Mouse (Mus musculus) stomach, embryonic 16.5 days (tissue): ENCODE data around the gene Ap5z1. TPM values are rescaled to one million over a fixed set of nuclear protein-coding genes. Genes with fewer than 3 reads are reported as not detected.

Experiments used
- ATAC-seq: fragments of 200-750 bp; cut with Nextera tagmentation; 2 replicates; pipeline ENCODE4 v1.8.0; 2017; ENCODE audit warnings: moderate number of reproducible peaks, moderate TSS enrichment; ENCODE audit not compliant: insufficient read depth, low FRiP score
- H3K27ac ChIP-seq: fragments of 300-500 bp; sonication (generic); 2 replicates; pipeline ENCODE4 v1.5.1; 2014; ENCODE audit warnings: low read length
- H3K27me3 ChIP-seq: fragments of 300-500 bp; sonication (generic); 2 replicates; pipeline ENCODE4 v1.6.1; 2014; ENCODE audit warnings: low read length, control low read depth, mixed read lengths; ENCODE audit not compliant: control insufficient read depth, insufficient read depth
- H3K36me3 ChIP-seq: fragments of 300-500 bp; sonication (generic); 2 replicates; pipeline ENCODE4 v1.6.1; 2014; ENCODE audit warnings: low read length; ENCODE audit not compliant: control insufficient read depth, insufficient read depth
- H3K4me1 ChIP-seq: fragments of 300-500 bp; sonication (generic); 2 replicates; pipeline ENCODE4 v1.6.1; 2014; ENCODE audit warnings: low read length, control low read depth, mixed read lengths; ENCODE audit not compliant: control insufficient read depth, insufficient read depth
- H3K4me2 ChIP-seq: fragments of 300-500 bp; sonication (generic); 2 replicates; pipeline ENCODE4 v1.6.1; 2014; ENCODE audit warnings: low read depth, low read length, mixed read lengths
- H3K4me3 ChIP-seq: fragments of 300-500 bp; sonication (generic); replicated peaks from 2 replicates; pipeline ENCODE4 v1.5.1; 2014; ENCODE audit warnings: mild to moderate bottlenecking, low read length
- H3K9ac ChIP-seq: fragments of 300-500 bp; sonication (generic); 2 replicates; pipeline ENCODE4 v1.6.1; 2014; ENCODE audit warnings: low read length
- H3K9me3 ChIP-seq: fragments of 300-500 bp; sonication (generic); replicated peaks from 2 replicates; pipeline ENCODE4 v1.6.1; 2016; ENCODE audit warnings: low read length, control low read depth; ENCODE audit not compliant: control insufficient read depth
- WGBS: fragments of 180-500 bp; shearing (Covaris S2); extraction: QIAGEN DNeasy Blood & Tissue Kit; methylation state at CpG from one replicate; pipeline ENCODE4 v1.1.7; 2014; 5-methylcytosine and 5-hydroxymethylcytosine counted together
- polyA plus RNA-seq: library from polyadenylated mRNA; unstranded; fragments of >200 nt; fragmentation: Nextera tagmentation; extraction: Ambion mirVana; gene quantifications from 2 replicates; pipeline ENCODE4 v1.2.1, GENCODE M21; 2015

Ap5z1 gene
- polyA plus RNA-seq, 1 experiment from 2014 or later: 10.4 TPM

DNA sequence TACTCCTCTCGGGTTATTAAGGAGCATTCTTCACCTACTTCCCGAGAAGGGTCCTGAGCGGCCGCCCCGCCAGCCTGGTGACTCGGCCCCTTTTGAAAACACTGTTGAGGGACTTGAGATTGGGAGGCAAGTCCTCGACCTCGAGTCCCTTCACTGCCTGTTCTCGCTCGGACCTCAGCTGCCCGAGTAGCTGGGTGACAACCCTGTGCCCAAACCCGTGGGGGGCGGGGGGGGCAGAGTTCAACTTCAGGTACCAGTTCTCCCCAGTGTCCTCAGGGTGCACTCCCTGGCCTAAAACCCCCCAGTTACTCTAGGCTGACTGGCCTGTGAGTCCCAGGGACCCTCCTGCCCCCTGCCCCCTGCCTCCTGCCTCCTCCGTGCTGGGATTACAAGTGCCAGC lies 19.8 kb upstream of the Ap5z1 start:
- H3K4me3 ChIP-seq: no peak overlapping the region
- no peak overlapping the region for H3K4me2 ChIP-seq
- no peaks in the 10 kb centered on the region for H3K9me3 ChIP-seq
- no peak for ATAC-seq
- H3K9ac ChIP-seq: no peak overlapping the region; the same call in 1 of the 2 replicates
- no peaks in the 10 kb centered on the region for H3K27me3 ChIP-seq
- H3K4me1 ChIP-seq: peaks cover 58% of the 10 kb centered on the region
- no peaks in the 10 kb centered on the region for H3K36me3 ChIP-seq
- WGBS: 73% methylated on average over 14 of the region's 14 CpGs
- H3K27ac ChIP-seq: peak overlapping the region; percentile 59; the same call in 1 of the 2 replicates

DNA sequence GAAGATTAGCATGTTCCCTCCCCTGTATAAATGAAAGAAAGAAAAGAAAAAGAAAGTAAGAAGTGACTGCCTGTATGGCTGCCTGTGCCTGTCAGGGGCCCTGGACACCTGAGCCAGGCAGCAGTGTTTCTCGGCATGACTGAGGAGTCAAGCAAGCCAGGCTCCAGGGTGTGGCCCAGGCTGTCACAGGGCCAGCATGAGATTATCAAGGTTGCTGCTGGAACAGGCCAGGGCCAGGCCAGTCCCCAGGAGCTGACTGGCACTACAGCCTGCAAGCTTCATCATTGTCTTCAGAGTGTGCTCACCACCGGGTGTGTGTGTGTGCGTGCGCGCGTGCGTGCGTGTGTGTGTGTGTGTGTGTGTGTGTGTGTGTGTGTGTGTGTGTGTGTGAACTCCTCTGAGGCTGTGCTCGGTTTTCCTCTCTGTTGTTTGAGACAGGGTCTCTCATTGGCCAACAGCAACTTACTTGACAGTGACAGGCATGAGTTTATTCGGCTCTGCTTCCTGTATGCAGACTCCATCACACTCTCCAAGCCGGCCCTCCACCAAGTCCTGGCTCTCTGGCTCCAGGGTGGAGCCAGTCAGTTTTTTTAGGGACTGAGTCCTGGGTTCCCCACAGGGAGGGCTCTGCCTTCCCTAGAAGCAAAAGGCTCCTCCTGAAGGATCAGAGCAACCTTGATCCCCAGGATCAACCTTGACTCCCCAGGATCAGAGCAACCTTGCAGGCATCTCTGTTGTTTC lies 18.8 kb upstream of the Ap5z1 start:
- Histone ChIP-seq H3K4me3 (no peak overlapping the region), H3K27me3 (no peaks in the 10 kb centered on the region), H3K4me1 (peaks cover 48% of the 10 kb centered on the region), H3K4me2 (no peak overlapping the region), H3K9me3 (no peaks in the 10 kb centered on the region), H3K27ac (peak overlapping the region; percentile 59), H3K9ac (peak overlapping the region; percentile 41), H3K36me3 (no peaks in the 10 kb centered on the region)
- 55% methylated on average over 11 of the region's 11 CpGs for WGBS
- ATAC-seq: peak; percentile 31; the same call in 1 of the 2 replicates

- Histone ChIP-seq H3K27ac (peak overlapping the region; percentile 59; the same call in 1 of the 2 replicates), H3K9ac (0 out of 2 replicates have a peak overlapping the region, but pooled peaks have one; percentile 4), H3K36me3 (no peaks in the 10 kb centered on the region), H3K27me3 (no peaks in the 10 kb centered on the region), H3K9me3 (no peaks in the 10 kb centered on the region), H3K4me2 (no peak overlapping the region), H3K4me1 (peaks cover 46% of the 10 kb centered on the region), H3K4me3 (no peak overlapping the region)
- 63% methylated on average over 8 of the region's 8 CpGs for WGBS
- no peak for ATAC-seq
These were observed 18.0 kb upstream of the Ap5z1 start for GRCm38 (mm10) chr5:142445709-142446108.

DNA sequence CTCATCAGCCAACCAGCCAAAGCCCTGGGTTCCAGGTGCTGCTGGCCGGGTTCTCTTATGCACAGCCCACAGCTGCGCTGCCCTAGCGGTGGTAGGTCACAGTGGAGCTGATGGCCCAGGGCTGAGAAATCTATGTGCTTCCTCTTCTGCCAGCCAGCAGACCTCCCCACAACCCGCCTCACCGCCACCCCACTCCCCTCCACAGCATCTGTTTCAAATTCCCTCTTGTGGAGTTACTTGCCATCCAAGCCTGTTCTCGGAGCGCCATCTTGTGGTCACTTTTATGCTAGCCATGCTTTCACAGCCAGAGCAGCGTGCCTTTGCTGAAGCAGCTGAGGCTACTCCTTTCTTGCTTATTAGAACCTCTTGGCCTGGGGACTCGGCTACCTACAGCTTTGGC lies 15.7 kb upstream of the Ap5z1 start:
- no peak overlapping the region for H3K4me3 ChIP-seq
- WGBS: 7% methylated on average over 9 of the region's 9 CpGs

GRCm38 (mm10) chr5:142448623-142449022 lies 15.1 kb upstream of the Ap5z1 start:
- peaks cover 6% of the 10 kb centered on the region for H3K36me3 ChIP-seq
- no peaks in the 10 kb centered on the region for H3K27me3 ChIP-seq
- no peak for ATAC-seq
- 63% methylated on average over 12 of the region's 12 CpGs for WGBS
- no peak overlapping the region for H3K9ac ChIP-seq
- no peak overlapping the region for H3K4me3 ChIP-seq
- H3K27ac ChIP-seq: no peak overlapping the region
- H3K4me2 ChIP-seq: no peak overlapping the region
- peaks cover 22% of the 10 kb centered on the region for H3K4me1 ChIP-seq
- no peaks in the 10 kb centered on the region for H3K9me3 ChIP-seq

More for the DNA sequence above, 15.7 kb upstream of the Ap5z1 start:
- H3K27me3 ChIP-seq: no peaks in the 10 kb centered on the region
- no peaks in the 10 kb centered on the region for H3K9me3 ChIP-seq
- ATAC-seq: peak; percentile 42; the same call in 1 of the 2 replicates
- H3K27ac ChIP-seq: no peak overlapping the region
- H3K4me2 ChIP-seq: 0 out of 2 replicates have a peak overlapping the region, but pooled peaks have one; percentile 10
- peaks cover 26% of the 10 kb centered on the region for H3K4me1 ChIP-seq
- H3K36me3 ChIP-seq: peaks cover 3% of the 10 kb centered on the region; the same call in 1 of the 2 replicates
- no peak overlapping the region for H3K9ac ChIP-seq

- Histone ChIP-seq H3K9ac (no peak overlapping the region), H3K4me1 (peaks cover 4% of the 10 kb centered on the region; the same call in 1 of the 2 replicates), H3K9me3 (no peaks in the 10 kb centered on the region), H3K4me3 (no peak overlapping the region), H3K4me2 (no peak overlapping the region), H3K27me3 (no peaks in the 10 kb centered on the region), H3K36me3 (peaks cover 11% of the 10 kb centered on the region), H3K27ac (no peak overlapping the region)
- WGBS: 91% methylated on average over 9 of the region's 9 CpGs
- ATAC-seq: no peak
These were observed 12.9 kb upstream of the Ap5z1 start for GRCm38 (mm10) chr5:142450846-142451245.

DNA sequence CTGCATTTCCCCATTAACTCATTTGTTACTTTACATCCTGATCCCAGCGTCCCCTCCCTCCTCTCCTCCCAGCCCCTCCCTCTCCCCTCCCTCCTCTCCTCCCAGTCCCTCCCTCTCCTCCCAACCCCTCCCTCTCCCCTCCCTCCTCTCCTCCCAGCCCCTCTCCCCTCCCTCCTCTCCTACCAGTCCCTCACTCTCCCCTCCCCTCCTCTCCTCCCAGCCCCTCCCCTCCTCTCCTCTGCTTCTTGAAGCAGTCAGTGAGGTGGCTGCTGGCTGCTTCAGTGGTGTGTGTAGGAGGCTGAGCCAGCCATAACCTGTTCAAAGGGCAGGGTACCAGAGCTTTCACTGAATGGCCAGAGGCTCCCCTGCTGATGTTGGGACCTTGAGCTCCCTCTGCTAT lies 12.0 kb upstream of the Ap5z1 start:
- 11% methylated on average over 1 of the region's 1 CpGs for WGBS
- Histone ChIP-seq H3K4me3 (no peak overlapping the region), H3K27ac (no peak overlapping the region), H3K4me2 (no peak overlapping the region), H3K9ac (no peak overlapping the region), H3K4me1 (peaks cover 2% of the 10 kb centered on the region; the same call in 1 of the 2 replicates), H3K27me3 (no peaks in the 10 kb centered on the region), H3K36me3 (peaks cover 11% of the 10 kb centered on the region), H3K9me3 (no peaks in the 10 kb centered on the region)
- no peak for ATAC-seq

GRCm38 (mm10) chr5:142453742-142454141 lies 10.0 kb upstream of the Ap5z1 start:
- H3K4me3 ChIP-seq: no peak overlapping the region
- WGBS: 95% methylated on average over 13 of the region's 13 CpGs
- no peaks in the 10 kb centered on the region for H3K27me3 ChIP-seq
- H3K4me2 ChIP-seq: no peak overlapping the region
- 0 out of 2 replicates have a peak, but pooled peaks cover 6% of the 10 kb centered on the region for H3K4me1 ChIP-seq
- H3K9me3 ChIP-seq: no peaks in the 10 kb centered on the region
- no peak overlapping the region for H3K27ac ChIP-seq
- H3K9ac ChIP-seq: no peak overlapping the region
- H3K36me3 ChIP-seq: peaks cover 12% of the 10 kb centered on the region
- ATAC-seq: no peak

DNA sequence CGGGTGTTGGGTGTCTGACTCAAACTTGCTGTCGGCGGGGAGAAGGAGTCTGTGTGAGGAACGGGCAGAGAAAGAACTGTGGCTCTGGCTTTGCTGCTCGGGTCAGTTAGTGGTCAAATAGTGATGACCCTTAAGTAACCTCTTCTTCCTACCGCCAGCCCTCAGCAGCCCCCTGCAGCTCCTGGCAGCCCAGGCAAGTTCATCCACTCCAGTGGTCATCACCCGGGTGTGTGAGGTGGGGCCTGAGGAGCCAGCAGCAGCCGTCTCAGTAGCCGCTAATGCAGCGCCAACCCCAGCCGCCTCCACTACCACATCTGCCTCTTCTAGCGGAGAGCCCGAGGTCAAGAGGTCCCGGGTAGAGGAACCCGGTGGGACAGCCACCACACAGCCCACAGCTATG lies 7.4 kb upstream of the Ap5z1 start:
- ATAC-seq: no peak
- 0 out of 2 replicates have a peak, but pooled peaks cover 10% of the 10 kb centered on the region for H3K4me1 ChIP-seq
- no peak overlapping the region for H3K9ac ChIP-seq
- 56% methylated on average over 15 of the region's 15 CpGs for WGBS
- no peaks in the 10 kb centered on the region for H3K9me3 ChIP-seq
- peaks cover 14% of the 10 kb centered on the region for H3K36me3 ChIP-seq
- no peak overlapping the region for H3K4me2 ChIP-seq
- H3K27me3 ChIP-seq: no peaks in the 10 kb centered on the region
- no peak overlapping the region for H3K4me3 ChIP-seq
- H3K27ac ChIP-seq: no peak overlapping the region
